Mouse (Mus musculus): ENCODE measurements around the gene Cxcr2. TPM values are rescaled to one million over a fixed set of nuclear protein-coding genes. Genes with fewer than 3 reads are reported as not detected.

Cxcr2 gene
- polyA plus RNA-seq, 1 experiment from 2014 or later = 0.13 TPM

DNA sequence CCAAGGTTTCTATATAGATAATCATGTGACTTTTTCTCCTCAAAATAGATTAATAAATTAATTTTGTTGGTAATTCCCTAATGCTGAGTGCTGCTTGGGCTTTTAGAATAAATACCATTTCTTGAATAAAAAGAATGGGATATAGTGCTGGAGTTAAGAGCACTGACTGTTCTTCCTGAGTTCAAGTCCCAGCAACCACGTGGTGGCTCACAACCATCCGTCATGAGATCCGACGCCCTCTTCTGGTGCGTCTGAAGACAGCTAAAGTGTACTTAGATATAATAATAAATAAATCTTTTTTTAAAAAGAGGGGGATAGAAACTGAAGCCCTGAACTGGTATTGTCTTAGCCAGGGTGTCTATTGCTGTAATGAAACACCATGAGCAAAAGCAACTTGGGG lies 49.7 kb downstream of the Cxcr2 start:
- ATAC-seq (replicated peaks; ENCODE audit: insufficient number of reproducible peaks, insufficient read depth, low FRiP score, low read depth) = no peak
- WGBS = 67% methylated on average over 5 of the region's 5 CpGs

DNA sequence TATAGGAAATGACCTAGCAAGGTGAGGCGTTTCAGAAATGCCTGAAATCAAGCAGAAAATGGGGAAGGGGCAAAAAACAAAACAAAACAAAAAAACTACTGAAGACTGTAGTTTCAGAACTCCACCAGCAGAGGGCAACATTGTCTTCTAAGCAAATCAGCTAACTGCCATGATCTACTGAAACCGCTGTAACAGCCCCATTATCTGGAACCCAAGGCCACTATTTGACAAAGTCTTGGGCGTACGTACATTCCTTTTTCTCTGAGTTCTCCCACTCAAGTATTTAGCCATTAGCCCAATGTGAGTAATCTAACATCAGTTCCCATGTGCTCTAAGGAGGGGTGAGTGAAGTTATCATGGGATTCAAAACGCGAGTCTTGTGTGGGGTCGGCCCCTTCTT lies 52.1 kb downstream of the Cxcr2 start:
- WGBS = 47% methylated on average over 7 of the region's 7 CpGs

More for the DNA sequence above, 49.7 kb downstream of the Cxcr2 start:
- H3K9ac ChIP-seq = no peak overlapping the region
- H3K27ac ChIP-seq = no peak overlapping the region
- H3K27me3 ChIP-seq = no peaks in the 10 kb centered on the region
- H3K4me2 ChIP-seq = no peak overlapping the region
- no peaks in the 10 kb centered on the region for H3K9me3 ChIP-seq (replicated peaks)
- H3K36me3 ChIP-seq = no peaks in the 10 kb centered on the region
- H3K4me3 ChIP-seq = no peak overlapping the region
- H3K4me1 ChIP-seq (replicated peaks) = no peaks in the 10 kb centered on the region

DNA sequence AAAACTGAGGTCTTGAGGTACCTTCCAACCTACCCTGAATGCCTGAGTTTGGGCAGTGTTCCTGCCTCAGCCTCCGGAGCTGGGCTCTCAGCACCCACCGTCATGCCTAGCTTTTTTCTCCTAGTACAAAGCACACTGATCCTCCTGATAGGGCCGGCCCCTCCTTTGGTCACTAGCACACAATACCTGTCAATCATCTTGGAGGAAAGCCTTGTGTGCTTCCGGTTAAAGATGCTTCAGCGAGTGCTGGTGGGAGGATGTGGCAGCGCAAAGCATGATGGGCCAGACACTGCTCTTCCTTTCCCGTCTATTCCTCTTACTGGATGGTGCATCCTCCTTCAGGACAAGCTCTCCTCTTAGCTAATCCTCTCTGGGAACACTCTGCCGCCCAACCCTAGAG lies 52.9 kb downstream of the Cxcr2 start:
- no peaks in the 10 kb centered on the region for H3K36me3 ChIP-seq
- ATAC-seq (replicated peaks; ENCODE audit: insufficient number of reproducible peaks, insufficient read depth, low FRiP score, low read depth) = no peak
- H3K4me2 ChIP-seq = no peak overlapping the region
- H3K4me3 ChIP-seq = no peak overlapping the region
- no peak overlapping the region for H3K27ac ChIP-seq
- no peaks in the 10 kb centered on the region for H3K9me3 ChIP-seq (replicated peaks)
- no peaks in the 10 kb centered on the region for H3K27me3 ChIP-seq
- H3K4me1 ChIP-seq (replicated peaks) = no peaks in the 10 kb centered on the region
- H3K9ac ChIP-seq = no peak overlapping the region
- WGBS = 73% methylated on average over 8 of the region's 8 CpGs

More for the DNA sequence above, 52.1 kb downstream of the Cxcr2 start:
- no peak overlapping the region for H3K4me3 ChIP-seq
- H3K27me3 ChIP-seq = no peaks in the 10 kb centered on the region
- no peaks in the 10 kb centered on the region for H3K4me1 ChIP-seq (replicated peaks)
- no peaks in the 10 kb centered on the region for H3K36me3 ChIP-seq
- no peaks in the 10 kb centered on the region for H3K9me3 ChIP-seq (replicated peaks)
- no peak overlapping the region for H3K27ac ChIP-seq
- H3K9ac ChIP-seq = no peak overlapping the region
- ATAC-seq (replicated peaks; ENCODE audit: insufficient number of reproducible peaks, insufficient read depth, low FRiP score, low read depth) = no peak
- H3K4me2 ChIP-seq = no peak overlapping the region

DNA sequence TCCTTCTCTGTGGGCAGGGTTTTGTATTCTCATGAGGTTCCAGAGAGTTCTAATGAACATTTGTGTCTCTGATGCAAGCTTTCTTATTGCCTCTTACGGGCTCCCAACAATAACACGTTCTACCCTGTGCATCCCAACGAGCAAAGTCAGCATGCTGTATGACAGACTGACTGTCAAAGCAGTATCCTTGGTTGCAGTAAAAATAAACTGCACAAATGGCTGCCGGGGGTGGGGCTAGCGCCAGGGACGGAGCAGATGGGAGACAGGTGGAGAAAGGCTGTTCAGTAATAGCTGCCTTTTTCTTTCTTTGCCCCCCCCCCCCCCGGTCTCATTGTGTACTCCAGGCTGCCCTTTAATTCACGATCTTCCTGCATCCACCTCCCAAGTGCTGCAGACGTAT lies 54.1 kb downstream of the Cxcr2 start:
- Histone ChIP-seq H3K27ac (no peak overlapping the region), H3K9me3 (replicated peaks) (no peaks in the 10 kb centered on the region), H3K36me3 (no peaks in the 10 kb centered on the region), H3K4me2 (no peak overlapping the region), H3K4me1 (replicated peaks) (no peaks in the 10 kb centered on the region), H3K4me3 (no peak overlapping the region), H3K27me3 (no peaks in the 10 kb centered on the region), H3K9ac (no peak overlapping the region)
- 65% methylated on average over 9 of the region's 9 CpGs for whole genome bisulfite sequencing
- ATAC-seq (replicated peaks; ENCODE audit: insufficient number of reproducible peaks, insufficient read depth, low FRiP score, low read depth) = no peak

DNA sequence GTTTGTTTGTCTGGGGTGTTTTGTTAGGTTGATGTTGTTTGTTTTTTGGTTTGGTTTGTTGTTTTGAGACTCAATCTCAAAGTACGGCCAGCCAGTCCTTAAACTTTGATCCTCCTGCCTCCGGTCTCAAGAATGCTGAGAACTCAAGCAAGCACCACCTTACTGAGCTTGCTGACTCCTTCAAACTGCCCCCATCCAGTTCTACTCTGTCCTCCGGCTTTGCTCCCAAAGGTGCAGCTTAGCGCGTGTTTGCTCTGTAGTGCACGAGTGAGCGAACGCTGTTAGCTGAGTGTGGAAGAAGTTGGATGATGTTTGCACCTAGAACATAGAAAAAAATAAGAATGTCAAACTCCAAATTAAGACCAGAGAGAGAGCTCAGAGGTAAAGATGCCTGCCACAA lies 55.2 kb downstream of the Cxcr2 start:
- no peak for ATAC-seq (replicated peaks; ENCODE audit: insufficient number of reproducible peaks, insufficient read depth, low FRiP score, low read depth)
- H3K27ac ChIP-seq = no peak overlapping the region
- no peak overlapping the region for H3K9ac ChIP-seq
- H3K36me3 ChIP-seq = no peaks in the 10 kb centered on the region
- H3K27me3 ChIP-seq = no peaks in the 10 kb centered on the region
- no peaks in the 10 kb centered on the region for H3K4me1 ChIP-seq (replicated peaks)
- H3K9me3 ChIP-seq (replicated peaks) = no peaks in the 10 kb centered on the region
- WGBS = 88% methylated on average over 8 of the region's 8 CpGs
- no peak overlapping the region for H3K4me2 ChIP-seq
- no peak overlapping the region for H3K4me3 ChIP-seq

MicroRNA genes within 50 kb of the gene (microRNA counts, 519-probe panel; counts per million panel counts)
- 2,006 counts per million, percentile 23 among the panel's probes with 10 or more counts for microRNA mmu-miR-1928

Small RNA genes lying within 50 kb of the gene (microRNA-seq; reads per million reads assigned to microRNA genes)
- not detected for gene Mir1928

Other genes with a start within 250 kb of the Cxcr2 start
- 121 and 140 TPM in 2 replicates for gene Tns1, start 29.5 kb upstream of the Cxcr2 start, polyA plus RNA-seq (2015; fragmentation: Nextera tagmentation; extraction: Ambion mirVana)
- gene Rufy4, start 28.4 kb upstream of the Cxcr2 start, polyA plus RNA-seq (2015; fragmentation: Nextera tagmentation; extraction: Ambion mirVana) = 0.43 and 0.49 TPM in 2 replicates
- gene Cxcr1, start 40.6 kb downstream of the Cxcr2 start, polyA plus RNA-seq (2015; fragmentation: Nextera tagmentation; extraction: Ambion mirVana) = not detected in 2 replicates
- 406 and 413 TPM in 2 replicates for gene Arpc2, start 82.1 kb downstream of the Cxcr2 start, polyA plus RNA-seq (2015; fragmentation: Nextera tagmentation; extraction: Ambion mirVana)
- gene Gpbar1, start 124.6 kb downstream of the Cxcr2 start, polyA plus RNA-seq (2015; fragmentation: Nextera tagmentation; extraction: Ambion mirVana) = 0.13 and 0.34 TPM in 2 replicates
- 168 and 209 TPM in 2 replicates for gene Aamp, start 130.7 kb downstream of the Cxcr2 start, polyA plus RNA-seq (2015; fragmentation: Nextera tagmentation; extraction: Ambion mirVana)
- gene Pnkd, start 130.9 kb downstream of the Cxcr2 start, polyA plus RNA-seq (2015; fragmentation: Nextera tagmentation; extraction: Ambion mirVana) = 276 and 288 TPM in 2 replicates
- 44.9 and 48.1 TPM in 2 replicates for gene Tmbim1, start 151.6 kb downstream of the Cxcr2 start, polyA plus RNA-seq (2015; fragmentation: Nextera tagmentation; extraction: Ambion mirVana)
- gene Catip, start 208.1 kb downstream of the Cxcr2 start, polyA plus RNA-seq (2015; fragmentation: Nextera tagmentation; extraction: Ambion mirVana) = 0.38 and 0.39 TPM in 2 replicates
- gene Slc11a1, start 221.2 kb downstream of the Cxcr2 start, polyA plus RNA-seq (2015; fragmentation: Nextera tagmentation; extraction: Ambion mirVana) = 3.6 and 5.4 TPM in 2 replicates
- gene Ctdsp1, start 237.5 kb downstream of the Cxcr2 start, polyA plus RNA-seq (2015; fragmentation: Nextera tagmentation; extraction: Ambion mirVana) = 55.1 and 68.5 TPM in 2 replicates

Measured in heart, embryonic 15.5 days (tissue).